Mouse (Mus musculus) limb, embryonic 13.5 days (tissue): Measurements from ENCODE around the gene Spata16. TPM values are rescaled to one million over a fixed set of nuclear protein-coding genes. Genes with fewer than 3 reads are reported as not detected.

ENCODE experiments used
- ATAC-seq: fragments of 200-750 bp; cut with Nextera tagmentation; 2 replicates; pipeline ENCODE4 v1.8.0; 2017; ENCODE audit warnings: low read depth, moderate number of reproducible peaks, moderate TSS enrichment; ENCODE audit not compliant: low FRiP score
- H3K27ac ChIP-seq: fragments of 300-500 bp; sonication (generic); 2 replicates; pipeline ENCODE4 v1.5.1; 2015; ENCODE audit warnings: inconsistent platforms, mild to moderate bottlenecking, moderate library complexity
- H3K27me3 ChIP-seq: fragments of 300-500 bp; sonication (generic); 2 replicates; pipeline ENCODE4 v1.6.1; 2015; ENCODE audit warnings: mild to moderate bottlenecking, inconsistent platforms
- H3K36me3 ChIP-seq: fragments of 300-500 bp; sonication (generic); 2 replicates; pipeline ENCODE4 v1.6.1; 2015; ENCODE audit warnings: inconsistent platforms, mild to moderate bottlenecking, moderate library complexity
- H3K4me1 ChIP-seq: fragments of 300-500 bp; sonication (generic); 2 replicates; pipeline ENCODE4 v1.6.1; 2015; ENCODE audit warnings: inconsistent platforms
- H3K4me2 ChIP-seq: fragments of 300-500 bp; sonication (generic); replicated peaks from 2 replicates; pipeline ENCODE4 v1.6.1; 2015; ENCODE audit warnings: inconsistent platforms, mild to moderate bottlenecking, moderate library complexity
- H3K4me3 ChIP-seq: fragments of 300-500 bp; sonication (generic); 2 replicates; pipeline ENCODE4 v1.5.1; 2015; ENCODE audit warnings: moderate library complexity, mild to moderate bottlenecking, inconsistent platforms
- H3K9ac ChIP-seq: fragments of 300-500 bp; sonication (generic); 2 replicates; pipeline ENCODE4 v1.6.1; 2015; ENCODE audit warnings: mild to moderate bottlenecking, inconsistent platforms
- H3K9me3 ChIP-seq: fragments of 300-500 bp; sonication (generic); 2 replicates; pipeline ENCODE4 v1.6.1; 2016; ENCODE audit warnings: inconsistent platforms
- WGBS: fragments of 180-500 bp; shearing (Covaris S2); methylation state at CpG from one replicate; pipeline ENCODE4 v1.1.7; 2015; 5-methylcytosine and 5-hydroxymethylcytosine counted together
- polyA plus RNA-seq: library from polyadenylated mRNA; unstranded; fragments of >200 nt; fragmentation: Nextera tagmentation; extraction: Ambion mirVana; gene quantifications from 2 replicates; pipeline ENCODE4 v1.2.1, GENCODE M21; 2015

Gene Spata16
- polyA plus RNA-seq, 1 experiment from 2014 or later: not detected

DNA sequence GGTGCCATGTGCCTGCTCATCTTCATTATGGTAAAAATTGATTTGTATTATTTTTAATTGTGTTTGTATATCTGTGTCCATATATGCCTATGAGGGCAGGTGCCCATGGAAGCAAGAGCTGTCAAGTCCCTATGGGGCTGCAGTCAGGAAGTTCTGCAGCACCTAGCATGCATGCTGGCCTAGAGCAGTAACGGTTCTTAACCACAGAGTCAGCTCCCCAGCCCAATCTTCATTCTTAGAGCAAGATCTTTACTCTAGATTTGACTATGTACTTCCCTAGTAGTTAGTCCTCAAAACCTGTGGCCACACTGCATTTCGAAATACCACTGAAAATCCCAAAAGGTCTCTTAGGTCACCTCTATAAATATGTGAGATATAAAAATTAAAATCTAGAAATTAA lies 113.1 kb downstream of the Spata16 start:
- no peak overlapping the region for H3K4me3 ChIP-seq
- 77% methylated on average over 2 of the region's 2 CpGs for WGBS

DNA sequence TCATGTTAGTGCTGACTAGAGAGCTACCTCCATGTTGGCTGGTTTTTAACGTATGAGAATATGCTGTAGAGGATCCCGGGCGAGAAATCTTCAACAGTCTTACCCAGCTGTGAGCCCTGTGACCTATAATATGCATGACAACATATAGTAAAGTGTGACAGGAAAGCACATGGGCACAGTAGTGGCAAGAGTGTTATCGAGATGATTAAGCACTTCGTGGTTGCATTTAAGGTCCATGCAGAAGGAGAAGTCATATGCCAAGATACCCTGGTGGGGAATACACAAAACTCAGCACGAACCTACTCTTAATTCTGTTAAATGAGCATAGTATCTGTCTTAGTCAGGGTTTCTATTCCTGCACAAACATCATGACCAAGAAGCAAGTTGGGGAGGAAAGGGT lies 115.0 kb downstream of the Spata16 start:
- 87% methylated on average over 6 of the region's 6 CpGs for WGBS
- no peak overlapping the region for H3K4me2 ChIP-seq
- no peaks in the 10 kb centered on the region for H3K36me3 ChIP-seq
- no peak overlapping the region for H3K9ac ChIP-seq
- H3K9me3 ChIP-seq: no peaks in the 10 kb centered on the region
- H3K27me3 ChIP-seq: no peaks in the 10 kb centered on the region
- no peak overlapping the region for H3K4me3 ChIP-seq
- ATAC-seq: no peak
- H3K27ac ChIP-seq: no peak overlapping the region
- H3K4me1 ChIP-seq: no peaks in the 10 kb centered on the region

More for the DNA sequence above, 113.1 kb downstream of the Spata16 start:
- no peak overlapping the region for H3K27ac ChIP-seq
- no peak for ATAC-seq
- H3K9me3 ChIP-seq: no peaks in the 10 kb centered on the region
- no peaks in the 10 kb centered on the region for H3K36me3 ChIP-seq
- no peak overlapping the region for H3K4me2 ChIP-seq
- no peaks in the 10 kb centered on the region for H3K27me3 ChIP-seq
- H3K4me1 ChIP-seq: no peaks in the 10 kb centered on the region
- H3K9ac ChIP-seq: no peak overlapping the region

- Histone ChIP-seq H3K9me3 (no peaks in the 10 kb centered on the region), H3K27me3 (no peaks in the 10 kb centered on the region), H3K4me2 (no peak overlapping the region), H3K36me3 (no peaks in the 10 kb centered on the region), H3K9ac (no peak overlapping the region), H3K4me3 (no peak overlapping the region), H3K27ac (no peak overlapping the region), H3K4me1 (no peaks in the 10 kb centered on the region)
- WGBS: 65% methylated on average over 12 of the region's 12 CpGs
- no peak for ATAC-seq
Measured at GRCm38 (mm10) chr3:26793334-26794101, 156.1 kb downstream of the Spata16 start.

DNA sequence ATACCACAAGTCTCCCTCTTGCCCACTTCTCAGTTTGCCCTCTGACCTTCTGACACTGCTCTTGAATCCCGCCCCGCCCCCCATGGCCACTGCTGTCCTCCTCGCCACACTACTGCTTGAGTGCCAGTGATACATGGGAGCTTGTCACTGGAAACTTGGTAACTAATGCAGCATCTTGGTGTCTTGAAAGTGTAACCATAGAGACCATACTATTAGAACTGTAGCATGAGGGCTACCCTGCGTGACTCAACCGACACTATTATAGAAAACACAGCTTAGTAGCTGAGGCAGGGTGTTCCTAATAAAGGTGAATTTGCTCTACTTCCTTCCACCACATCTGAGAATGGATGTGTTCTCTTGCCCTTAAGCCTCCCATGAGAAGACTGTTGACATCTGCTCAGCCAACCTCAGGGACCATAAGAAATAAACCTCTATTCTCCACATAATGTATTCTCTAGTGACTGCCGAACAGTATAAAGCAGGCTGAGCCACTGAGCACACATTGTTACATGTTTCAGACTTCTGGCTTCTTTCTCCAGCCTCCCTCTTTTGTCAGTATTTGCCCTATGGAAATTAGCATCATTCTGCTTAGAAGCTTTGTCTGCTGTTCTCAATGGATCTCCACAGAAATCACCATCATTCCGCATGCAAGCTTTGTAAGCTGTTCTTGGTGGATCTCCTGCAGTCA lies 158.6 kb downstream of the Spata16 start:
- H3K4me3 ChIP-seq: no peak overlapping the region
- no peaks in the 10 kb centered on the region for H3K36me3 ChIP-seq

GRCm38 (mm10) chr3:26796954-26797353 lies 159.5 kb downstream of the Spata16 start:
- Histone ChIP-seq H3K4me2 (no peak overlapping the region), H3K9me3 (no peaks in the 10 kb centered on the region), H3K4me3 (no peak overlapping the region), H3K9ac (no peak overlapping the region), H3K36me3 (no peaks in the 10 kb centered on the region), H3K27ac (no peak overlapping the region), H3K27me3 (no peaks in the 10 kb centered on the region), H3K4me1 (no peaks in the 10 kb centered on the region)
- no peak for ATAC-seq
- 60% methylated on average over 1 of the region's 1 CpGs for WGBS

More for the DNA sequence above, 158.6 kb downstream of the Spata16 start:
- Histone ChIP-seq H3K27ac (no peak overlapping the region), H3K4me2 (no peak overlapping the region), H3K9ac (no peak overlapping the region), H3K4me1 (no peaks in the 10 kb centered on the region), H3K9me3 (no peaks in the 10 kb centered on the region), H3K27me3 (no peaks in the 10 kb centered on the region)
- 93% methylated on average over 7 of the region's 7 CpGs for WGBS
- no peak for ATAC-seq

GRCm38 (mm10) chr3:26814307-26814706 lies 176.9 kb downstream of the Spata16 start:
- Histone ChIP-seq H3K36me3 (no peaks in the 10 kb centered on the region), H3K9ac (no peak overlapping the region), H3K4me3 (no peak overlapping the region), H3K4me2 (no peak overlapping the region), H3K27ac (no peak overlapping the region), H3K4me1 (no peaks in the 10 kb centered on the region), H3K9me3 (no peaks in the 10 kb centered on the region), H3K27me3 (no peaks in the 10 kb centered on the region)
- no peak for ATAC-seq
- WGBS: 84% methylated on average over 8 of the region's 8 CpGs

DNA sequence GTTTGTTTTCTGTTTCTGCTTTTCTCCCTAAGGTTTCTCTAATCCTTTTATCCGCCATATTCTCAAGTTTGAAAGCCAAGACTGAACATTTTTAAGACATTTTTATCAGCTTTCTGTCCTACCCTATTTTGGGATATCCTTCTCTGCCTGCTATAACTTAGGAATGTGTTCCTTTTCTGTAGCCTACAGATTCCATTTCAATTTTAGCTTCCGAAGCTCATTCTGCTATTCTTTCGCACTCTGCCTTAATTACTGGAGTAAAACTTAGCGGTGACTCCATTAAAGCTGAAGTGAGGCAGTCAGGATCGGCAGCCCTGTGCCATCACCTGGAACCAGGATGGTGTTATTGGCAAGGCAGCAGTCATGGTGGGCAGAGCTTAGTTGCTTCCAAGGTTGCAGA lies 178.3 kb downstream of the Spata16 start:
- no peaks in the 10 kb centered on the region for H3K36me3 ChIP-seq
- no peaks in the 10 kb centered on the region for H3K4me1 ChIP-seq
- no peak overlapping the region for H3K4me3 ChIP-seq
- 86% methylated on average over 5 of the region's 5 CpGs for WGBS
- H3K27me3 ChIP-seq: no peaks in the 10 kb centered on the region
- H3K4me2 ChIP-seq: no peak overlapping the region
- ATAC-seq: no peak
- H3K9me3 ChIP-seq: no peaks in the 10 kb centered on the region
- no peak overlapping the region for H3K9ac ChIP-seq
- H3K27ac ChIP-seq: no peak overlapping the region

GRCm38 (mm10) chr3:26819398-26819797 lies 182.0 kb downstream of the Spata16 start:
- H3K36me3 ChIP-seq: no peaks in the 10 kb centered on the region
- H3K4me1 ChIP-seq: no peaks in the 10 kb centered on the region
- H3K4me3 ChIP-seq: no peak overlapping the region
- no peak overlapping the region for H3K4me2 ChIP-seq
- H3K9me3 ChIP-seq: no peaks in the 10 kb centered on the region
- ATAC-seq: no peak
- H3K27ac ChIP-seq: no peak overlapping the region
- H3K9ac ChIP-seq: no peak overlapping the region
- H3K27me3 ChIP-seq: no peaks in the 10 kb centered on the region
- 65% methylated on average over 5 of the region's 5 CpGs for WGBS

- Histone ChIP-seq H3K4me1 (no peaks in the 10 kb centered on the region), H3K9ac (no peak overlapping the region), H3K36me3 (no peaks in the 10 kb centered on the region), H3K4me2 (no peak overlapping the region), H3K4me3 (no peak overlapping the region), H3K9me3 (no peaks in the 10 kb centered on the region), H3K27ac (no peak overlapping the region), H3K27me3 (no peaks in the 10 kb centered on the region)
- ATAC-seq: no peak
- 84% methylated on average over 7 of the region's 7 CpGs for WGBS
Measured at GRCm38 (mm10) chr3:26826958-26827839, 189.8 kb downstream of the Spata16 start.

- 77% methylated on average over 5 of the region's 5 CpGs for WGBS
- H3K4me3 ChIP-seq: no peak overlapping the region
- no peak overlapping the region for H3K4me2 ChIP-seq
- 0 out of 2 replicates have a peak, but pooled peaks cover 5% of the 10 kb centered on the region for H3K4me1 ChIP-seq
- H3K27me3 ChIP-seq: no peaks in the 10 kb centered on the region
- H3K27ac ChIP-seq: no peak overlapping the region
- ATAC-seq: 0 out of 2 replicates have a peak, but pooled peaks have one; percentile 46
- H3K9ac ChIP-seq: no peak overlapping the region
- H3K36me3 ChIP-seq: no peaks in the 10 kb centered on the region
- H3K9me3 ChIP-seq: no peaks in the 10 kb centered on the region
Measured at GRCm38 (mm10) chr3:26832954-26833353, 195.5 kb downstream of the Spata16 start.

GRCm38 (mm10) chr3:26834178-26835050 lies 197.0 kb downstream of the Spata16 start:
- Histone ChIP-seq H3K36me3 (no peaks in the 10 kb centered on the region), H3K27ac (no peak overlapping the region), H3K27me3 (no peaks in the 10 kb centered on the region), H3K9ac (no peak overlapping the region), H3K4me3 (no peak overlapping the region), H3K4me2 (no peak overlapping the region), H3K4me1 (0 out of 2 replicates have a peak, but pooled peaks cover 5% of the 10 kb centered on the region), H3K9me3 (no peaks in the 10 kb centered on the region)
- 64% methylated on average over 21 of the region's 21 CpGs for WGBS
- ATAC-seq: peak; percentile 77
